Mouse (Mus musculus) embryonic facial prominence, embryonic 14.5 days (tissue): Measurements from ENCODE around the gene Babam1. TPM values are rescaled to one million over a fixed set of nuclear protein-coding genes. Genes with fewer than 3 reads are reported as not detected.

Source experiments
- ATAC-seq: fragments of 200-750 bp; cut with Nextera tagmentation; 2 replicates; pipeline ENCODE4 v1.8.0; 2017; ENCODE audit warnings: low read depth, moderate number of reproducible peaks, moderate TSS enrichment
- DNase-seq: peaks from one replicate; pipeline ENCODE4 v3.0.0-alpha.2; 2015; ENCODE audit warnings: low spot score
- H3K27ac ChIP-seq: fragments of 300-500 bp; sonication (generic); replicated peaks from 2 replicates; pipeline ENCODE4 v1.5.1; 2014; ENCODE audit warnings: low read depth, mild to moderate bottlenecking, low read length, moderate library complexity
- H3K27me3 ChIP-seq: fragments of 300-500 bp; sonication (generic); replicated peaks from 2 replicates; pipeline ENCODE4 v1.6.1; 2014; ENCODE audit warnings: low read length; ENCODE audit not compliant: control insufficient read depth, insufficient read depth
- H3K36me3 ChIP-seq: fragments of 300-500 bp; sonication (generic); 2 replicates; pipeline ENCODE4 v1.6.1; 2014; ENCODE audit warnings: low read length, mixed read lengths; ENCODE audit not compliant: control insufficient read depth, insufficient read depth
- H3K4me1 ChIP-seq: fragments of 300-500 bp; sonication (generic); 2 replicates; pipeline ENCODE4 v1.6.1; 2014; ENCODE audit warnings: antibody characterized with exemption, low read length; ENCODE audit not compliant: control insufficient read depth, insufficient read depth
- H3K4me2 ChIP-seq: fragments of 300-500 bp; sonication (generic); 2 replicates; pipeline ENCODE4 v1.6.1; 2014; ENCODE audit warnings: low read depth, mild to moderate bottlenecking, low read length, moderate library complexity, mixed read lengths
- H3K4me3 ChIP-seq: fragments of 300-500 bp; sonication (generic); 2 replicates; pipeline ENCODE4 v1.5.1; 2014; ENCODE audit warnings: low read depth, mild to moderate bottlenecking, low read length
- H3K9ac ChIP-seq: fragments of 300-500 bp; sonication (generic); 2 replicates; pipeline ENCODE4 v1.6.1; 2014; ENCODE audit warnings: low read depth, mild to moderate bottlenecking, low read length, moderate library complexity, mixed read lengths
- H3K9me3 ChIP-seq: fragments of 300-500 bp; sonication (generic); 2 replicates; pipeline ENCODE4 v1.6.1; 2016; ENCODE audit warnings: low read length; ENCODE audit not compliant: control insufficient read depth
- WGBS: fragments of 180-500 bp; shearing (Covaris S2); extraction: QIAGEN DNeasy Blood & Tissue Kit; methylation state at CpG from one replicate; pipeline ENCODE4 v1.1.7; 2014; 5-methylcytosine and 5-hydroxymethylcytosine counted together
- polyA plus RNA-seq: library from polyadenylated mRNA; unstranded; fragments of >200 nt; fragmentation: Nextera tagmentation; extraction: Ambion mirVana; gene quantifications from 2 replicates; pipeline ENCODE4 v1.2.1, GENCODE M21; 2014

Gene Babam1
- polyA plus RNA-seq, 1 experiment from 2014 or later, result 79.6 TPM

- Histone ChIP-seq H3K27me3 (no peaks in the 10 kb centered on the region), H3K4me1 (no peaks in the 10 kb centered on the region), H3K9ac (no peak overlapping the region), H3K4me3 (no peak overlapping the region), H3K9me3 (no peaks in the 10 kb centered on the region), H3K4me2 (no peak overlapping the region), H3K36me3 (peaks cover 8% of the 10 kb centered on the region; the same call in 1 of the 2 replicates), H3K27ac (no peak overlapping the region)
- WGBS, result 69% methylated on average over 2 of the region's 2 CpGs
- ATAC-seq, result peak; percentile 55; the same call in 1 of the 2 replicates
- DNase-seq, result peak; percentile 51
Measured at GRCm38 (mm10) chr8:71452669-71453068, 56.0 kb downstream of the Babam1 start.

Other genes with a start within 250 kb of the Babam1 start
- 24.1 and 26.0 TPM in 2 replicates for gene Myo9b, start 124.1 kb upstream of the Babam1 start, polyA plus RNA-seq
- gene Haus8, start 123.9 kb upstream of the Babam1 start, polyA plus RNA-seq, result 46.2 and 48.7 TPM in 2 replicates
- 106 and 115 TPM in 2 replicates for gene Use1, start 30.0 kb upstream of the Babam1 start, polyA plus RNA-seq
- gene Ocel1, start 25.6 kb upstream of the Babam1 start, polyA plus RNA-seq, result 3.8 and 4.0 TPM in 2 replicates
- 57.2 and 61.9 TPM in 2 replicates for gene Nr2f6, start 14.9 kb upstream of the Babam1 start, polyA plus RNA-seq
- gene Ushbp1, start 1.1 kb upstream of the Babam1 start, polyA plus RNA-seq, result 9.4 and 11.3 TPM in 2 replicates
- 13.0 and 16.4 TPM in 2 replicates for gene Ankle1, start 9.1 kb downstream of the Babam1 start, polyA plus RNA-seq
- gene Abhd8, start 66.8 kb downstream of the Babam1 start, polyA plus RNA-seq, result 47.9 and 49.4 TPM in 2 replicates
- 115 and 123 TPM in 2 replicates for gene Mrpl34, start 68.1 kb downstream of the Babam1 start, polyA plus RNA-seq
- 100 and 105 TPM in 2 replicates for gene Dda1, start 72.3 kb downstream of the Babam1 start, polyA plus RNA-seq
- gene Ano8, start 89.1 kb downstream of the Babam1 start, polyA plus RNA-seq, result 2.0 and 2.1 TPM in 2 replicates
- 5.3 and 6.8 TPM in 2 replicates for gene Gtpbp3, start 91.2 kb downstream of the Babam1 start, polyA plus RNA-seq
- 53.5 and 59.0 TPM in 2 replicates for gene Plvap, start 114.9 kb downstream of the Babam1 start, polyA plus RNA-seq
- 2.4 and 3.5 TPM in 2 replicates for gene Ccdc194, start 128.8 kb downstream of the Babam1 start, polyA plus RNA-seq
- 16.0 and 16.2 TPM in 2 replicates for gene Bst2, start 140.6 kb downstream of the Babam1 start, polyA plus RNA-seq
- 85.4 and 95.3 TPM in 2 replicates for gene Mvb12a, start 146.1 kb downstream of the Babam1 start, polyA plus RNA-seq
- gene Tmem221, start 162.0 kb downstream of the Babam1 start, polyA plus RNA-seq, result 1.1 and 1.4 TPM in 2 replicates
- 0.07 TPM in 1 of 2 replicates, not detected in the other for gene Nxnl1, start 169.7 kb downstream of the Babam1 start, polyA plus RNA-seq
- 15.5 and 20.4 TPM in 2 replicates for gene Slc27a1, start 172.0 kb downstream of the Babam1 start, polyA plus RNA-seq
- gene Pgls, start 195.3 kb downstream of the Babam1 start, polyA plus RNA-seq, result 239 and 245 TPM in 2 replicates
- gene Fam129c, start 200.8 kb downstream of the Babam1 start, polyA plus RNA-seq, result 2.3 and 3.5 TPM in 2 replicates
- 107 and 112 TPM in 2 replicates for gene Colgalt1, start 214.1 kb downstream of the Babam1 start, polyA plus RNA-seq